Mouse (Mus musculus): ENCODE measurements around the gene Cyp27b1. TPM values are rescaled to one million over a fixed set of nuclear protein-coding genes. Genes with fewer than 3 reads are reported as not detected.
A peak's percentile ranks its signal among the peaks of the same experiment; 100 is the strongest.

Cyp27b1 gene
- polyA plus RNA-seq, 1 experiment from 2014 or later: not detected

DNA sequence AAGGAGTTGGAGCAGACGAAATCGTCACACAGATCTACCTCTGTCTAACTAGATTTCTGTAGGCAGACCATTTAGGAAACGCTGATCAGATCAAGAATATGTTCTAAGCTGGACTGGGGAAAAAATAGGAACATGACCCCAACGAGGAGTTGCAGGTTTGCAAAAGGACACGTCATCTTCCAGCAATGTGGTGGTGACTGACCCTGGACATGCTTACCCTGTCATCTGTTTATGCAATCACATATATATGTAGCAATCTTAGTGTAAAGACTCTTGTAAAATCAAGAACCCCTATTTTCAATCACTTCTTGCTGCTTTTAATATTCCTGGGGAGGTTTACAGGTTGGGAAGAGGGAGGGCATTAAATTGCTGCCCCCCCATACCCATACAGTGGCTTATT is 14.5 kb downstream of the Cyp27b1 start:
- no peak overlapping the region for H3K9ac ChIP-seq (ENCODE audit: low read depth, low read length)
- WGBS: 75% methylated on average over 5 of the region's 5 CpGs
- H3K9me3 ChIP-seq (ENCODE audit: control insufficient read depth): no peaks in the 10 kb centered on the region
- H3K36me3 ChIP-seq (ENCODE audit: control insufficient read depth, insufficient read depth): peaks cover 23% of the 10 kb centered on the region
- H3K4me1 ChIP-seq (replicated peaks; ENCODE audit: control insufficient read depth, insufficient read depth, low read length): 0 out of 2 replicates have a peak, but pooled peaks cover 4% of the 10 kb centered on the region
- ATAC-seq: no peak
- no peak for TF ChIP-seq CTCF (IDR thresholded peaks at IDR 0.05; ENCODE audit: low read depth)
- H3K27ac ChIP-seq (ENCODE audit: low read depth, low read length): no peak overlapping the region
- H3K4me2 ChIP-seq (replicated peaks; ENCODE audit: low read depth): no peak overlapping the region; the same call in 1 of the 2 replicates
- no peak overlapping the region for H3K4me3 ChIP-seq (ENCODE audit: low read depth, low read length)
- H3K27me3 ChIP-seq (replicated peaks; ENCODE audit: control insufficient read depth, insufficient read depth, low read length): no peaks in the 10 kb centered on the region

DNA sequence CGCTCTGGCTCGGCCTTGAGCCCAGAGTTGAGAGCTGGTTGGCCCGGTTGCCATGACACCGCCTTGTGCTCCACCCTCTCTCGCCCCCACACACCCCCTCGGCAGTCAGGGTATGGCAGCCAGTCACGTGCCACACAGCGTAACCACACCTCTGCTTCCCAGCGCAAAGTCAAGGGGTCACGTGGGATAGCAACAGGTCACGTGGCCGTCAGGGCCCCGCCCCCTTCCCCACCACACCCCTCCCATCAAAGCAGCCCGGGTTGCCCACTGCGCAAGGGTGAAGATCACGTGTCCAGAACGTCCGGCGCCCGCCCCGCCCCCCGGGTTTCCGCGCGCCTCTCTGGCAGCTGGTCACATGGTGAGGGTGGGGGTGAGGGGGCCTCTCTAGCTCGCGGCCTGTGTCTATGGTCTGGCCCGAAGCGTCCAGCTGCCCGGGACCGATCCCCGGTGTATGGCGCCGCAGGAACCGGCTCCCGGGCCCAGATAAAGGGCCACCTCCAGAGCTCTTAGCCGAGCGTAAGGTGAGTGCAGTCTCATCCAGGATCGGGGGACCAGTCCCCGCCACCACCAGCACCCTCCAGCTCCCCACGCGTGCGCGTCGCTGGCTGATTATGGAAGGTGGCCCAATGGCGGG is 15.3 kb downstream of the Cyp27b1 start, which contains the start of gene Cdk4:
TSS of gene Cdk4 (plus strand) at position 296 of the 634 bp plus-strand sequence.
- Histone ChIP-seq H3K4me1 (replicated peaks; ENCODE audit: control insufficient read depth, insufficient read depth, low read length) (0 out of 2 replicates have a peak, but pooled peaks cover 4% of the 10 kb centered on the region), H3K9me3 (ENCODE audit: control insufficient read depth) (no peaks in the 10 kb centered on the region), H3K36me3 (ENCODE audit: control insufficient read depth, insufficient read depth) (peaks cover 31% of the 10 kb centered on the region), H3K9ac (ENCODE audit: low read depth, low read length) (peak within 1 kb of the TSS; percentile 79), H3K27me3 (replicated peaks; ENCODE audit: control insufficient read depth, insufficient read depth, low read length) (no peaks in the 10 kb centered on the region), H3K4me2 (replicated peaks; ENCODE audit: low read depth) (peak within 1 kb of the TSS; percentile 85), H3K4me3 (ENCODE audit: low read depth, low read length) (peak within 1 kb of the TSS; percentile 75), H3K27ac (ENCODE audit: low read depth, low read length) (peak within 1 kb of the TSS; percentile 84)
- TF ChIP-seq CTCF (IDR thresholded peaks at IDR 0.05; ENCODE audit: low read depth): no peak
- WGBS: 1% methylated on average over 46 of the region's 46 CpGs
- peak; percentile 88 for ATAC-seq

DNA sequence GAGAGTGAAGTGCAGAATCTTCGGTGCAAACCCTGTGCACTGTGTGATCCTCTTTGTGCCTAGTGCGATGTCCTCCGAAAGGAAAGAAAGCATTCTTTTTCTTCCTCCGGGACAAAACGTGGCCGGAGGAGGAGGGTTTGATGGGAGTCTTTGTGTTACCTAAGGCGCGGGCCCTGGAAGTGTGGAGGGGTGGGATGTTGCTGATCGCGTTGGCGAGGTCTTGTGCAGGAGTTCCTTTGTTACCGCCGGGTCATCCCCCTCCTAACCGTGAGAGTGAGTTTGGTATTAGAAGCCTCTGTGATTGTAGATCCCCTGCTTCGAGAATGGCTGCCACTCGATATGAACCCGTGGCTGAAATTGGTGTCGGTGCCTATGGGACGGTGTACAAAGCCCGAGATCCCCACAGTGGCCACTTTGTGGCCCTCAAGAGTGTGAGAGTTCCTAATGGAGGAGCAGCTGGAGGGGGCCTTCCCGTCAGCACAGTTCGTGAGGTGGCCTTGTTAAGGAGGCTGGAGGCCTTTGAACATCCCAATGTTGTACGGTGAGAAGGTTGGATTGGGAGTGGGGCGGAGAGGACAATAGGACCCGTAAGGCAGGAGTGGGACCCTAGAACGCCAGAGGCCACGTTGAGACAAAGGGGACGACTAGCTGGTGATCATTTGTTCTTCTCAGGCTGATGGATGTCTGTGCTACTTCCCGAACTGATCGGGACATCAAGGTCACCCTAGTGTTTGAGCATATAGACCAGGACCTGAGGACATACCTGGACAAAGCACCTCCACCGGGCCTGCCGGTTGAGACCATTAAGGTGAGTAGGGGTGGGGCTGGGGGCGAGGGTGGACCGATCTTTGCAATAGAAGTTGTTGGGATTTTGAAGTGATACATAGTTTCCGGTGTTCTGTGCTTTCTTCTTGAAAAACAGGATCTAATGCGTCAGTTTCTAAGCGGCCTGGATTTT is 16.1 kb downstream of the Cyp27b1 start:
- H3K4me2 ChIP-seq (replicated peaks; ENCODE audit: low read depth): peak overlapping the region; percentile 85
- no peak for ATAC-seq
- TF ChIP-seq CTCF (IDR thresholded peaks at IDR 0.05; ENCODE audit: low read depth): no peak

DNA sequence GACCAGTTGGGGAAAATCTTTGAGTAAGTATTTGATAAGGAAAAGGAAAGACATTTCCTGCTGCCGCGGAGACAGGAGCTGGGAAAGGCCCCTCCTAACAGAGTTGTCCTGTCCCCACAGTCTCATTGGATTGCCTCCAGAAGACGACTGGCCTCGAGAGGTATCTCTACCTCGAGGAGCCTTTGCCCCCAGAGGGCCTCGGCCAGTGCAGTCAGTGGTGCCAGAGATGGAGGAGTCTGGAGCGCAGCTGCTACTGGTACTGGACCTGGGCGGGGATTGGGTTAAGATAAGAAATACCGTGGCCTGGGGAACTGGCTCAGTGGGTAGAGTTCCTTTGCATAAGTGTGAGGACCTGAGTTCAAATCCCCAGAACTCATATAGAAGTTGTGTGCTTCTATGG is 17.9 kb downstream of the Cyp27b1 start:
- Histone ChIP-seq H3K4me3 (ENCODE audit: low read depth, low read length) (no peak overlapping the region), H3K27ac (ENCODE audit: low read depth, low read length) (0 out of 2 replicates have a peak overlapping the region, but pooled peaks have one; percentile 29), H3K36me3 (ENCODE audit: control insufficient read depth, insufficient read depth) (peaks cover 35% of the 10 kb centered on the region), H3K27me3 (replicated peaks; ENCODE audit: control insufficient read depth, insufficient read depth, low read length) (no peaks in the 10 kb centered on the region), H3K4me1 (replicated peaks; ENCODE audit: control insufficient read depth, insufficient read depth, low read length) (0 out of 2 replicates have a peak, but pooled peaks cover 9% of the 10 kb centered on the region), H3K4me2 (replicated peaks; ENCODE audit: low read depth) (no peak overlapping the region), H3K9ac (ENCODE audit: low read depth, low read length) (no peak overlapping the region), H3K9me3 (ENCODE audit: control insufficient read depth) (no peaks in the 10 kb centered on the region)
- no peak for TF ChIP-seq CTCF (IDR thresholded peaks at IDR 0.05; ENCODE audit: low read depth)
- 41% methylated on average over 9 of the region's 9 CpGs for WGBS
- no peak for ATAC-seq

More for the DNA sequence above, 16.1 kb downstream of the Cyp27b1 start:
- peak overlapping the region; percentile 79 for H3K9ac ChIP-seq (ENCODE audit: low read depth, low read length)
- peak overlapping the region; percentile 84 for H3K27ac ChIP-seq (ENCODE audit: low read depth, low read length)
- H3K4me3 ChIP-seq (ENCODE audit: low read depth, low read length): peak overlapping the region; percentile 75
- 0 out of 2 replicates have a peak, but pooled peaks cover 4% of the 10 kb centered on the region for H3K4me1 ChIP-seq (replicated peaks; ENCODE audit: control insufficient read depth, insufficient read depth, low read length)
- H3K36me3 ChIP-seq (ENCODE audit: control insufficient read depth, insufficient read depth): peaks cover 35% of the 10 kb centered on the region
- WGBS: 8% methylated on average over 37 of the region's 37 CpGs
- H3K27me3 ChIP-seq (replicated peaks; ENCODE audit: control insufficient read depth, insufficient read depth, low read length): no peaks in the 10 kb centered on the region
- H3K9me3 ChIP-seq (ENCODE audit: control insufficient read depth): no peaks in the 10 kb centered on the region

DNA sequence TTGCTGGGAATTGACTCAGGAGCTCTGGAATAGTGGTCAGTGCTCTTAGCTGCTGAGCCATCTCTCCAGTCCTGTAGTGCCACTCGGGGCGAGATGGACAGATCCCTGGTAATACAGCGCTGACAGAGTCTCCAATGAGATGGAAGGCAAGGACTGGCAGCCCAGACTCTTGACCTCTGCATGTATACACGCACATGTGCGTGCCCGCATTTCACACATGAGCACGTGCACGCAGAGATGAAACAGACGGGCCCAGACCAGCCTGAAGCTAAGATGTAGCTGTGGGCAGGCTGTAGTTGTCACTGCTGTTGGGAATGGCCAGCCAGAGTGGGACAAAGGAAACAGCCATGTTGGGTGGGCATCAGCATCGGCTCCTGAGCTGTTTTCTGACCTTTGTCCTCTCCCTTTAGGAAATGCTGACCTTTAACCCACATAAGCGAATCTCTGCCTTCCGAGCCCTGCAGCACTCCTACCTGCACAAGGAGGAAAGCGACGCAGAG is 18.5 kb downstream of the Cyp27b1 start:
- TF ChIP-seq CTCF (IDR thresholded peaks at IDR 0.05; ENCODE audit: low read depth): no peak
- H3K27ac ChIP-seq (ENCODE audit: low read depth, low read length): peak overlapping the region; percentile 17
- ATAC-seq: no peak
- 79% methylated on average over 14 of the region's 14 CpGs for WGBS
- H3K9ac ChIP-seq (ENCODE audit: low read depth, low read length): no peak overlapping the region
- H3K36me3 ChIP-seq (ENCODE audit: control insufficient read depth, insufficient read depth): peaks cover 35% of the 10 kb centered on the region
- H3K27me3 ChIP-seq (replicated peaks; ENCODE audit: control insufficient read depth, insufficient read depth, low read length): no peaks in the 10 kb centered on the region
- H3K9me3 ChIP-seq (ENCODE audit: control insufficient read depth): no peaks in the 10 kb centered on the region
- H3K4me3 ChIP-seq (ENCODE audit: low read depth, low read length): no peak overlapping the region
- no peak overlapping the region for H3K4me2 ChIP-seq (replicated peaks; ENCODE audit: low read depth)
- 0 out of 2 replicates have a peak, but pooled peaks cover 12% of the 10 kb centered on the region for H3K4me1 ChIP-seq (replicated peaks; ENCODE audit: control insufficient read depth, insufficient read depth, low read length)

Data from intestine, postnatal 0 days (tissue).